Mouse (Mus musculus) T-helper 2 cell (primary cell): ENCODE data around the gene Serpina3f.
"Not testable (repeated sequence)": the region's sequence is repeated elsewhere in the genome, so short reads cannot be mapped to it uniquely, and the experiment has no call there.

Source experiments
- in situ Hi-C: fragments of 300-600 bp; cut with MboI, MseI; formaldehyde crosslinking; loops from one replicate; pipeline ENCODE4 v1.15.1; 2025; ENCODE audit warnings: high pct_unique_total_duplicates

The Serpina3f gene

DNA sequence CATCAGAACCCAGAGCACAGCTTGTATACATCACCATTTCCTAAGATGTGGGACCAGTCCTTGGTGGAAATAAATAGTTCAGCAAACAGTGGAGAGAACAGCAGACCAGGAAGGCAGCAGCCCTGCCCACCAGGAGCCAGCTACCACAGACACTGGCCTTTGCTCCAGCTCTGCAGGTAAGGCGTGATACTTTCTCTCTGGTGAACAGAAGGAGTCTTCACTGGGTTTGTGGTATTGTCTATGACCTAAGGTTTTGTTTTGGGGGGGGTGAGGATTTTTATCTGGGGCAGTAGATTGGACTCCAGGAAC lies at the start of gene Serpina3f:
Gene Serpina3f (plus strand): TSS at position 100 of the 309 bp plus-strand sequence.
- in situ Hi-C loops: no loop called here

DNA sequence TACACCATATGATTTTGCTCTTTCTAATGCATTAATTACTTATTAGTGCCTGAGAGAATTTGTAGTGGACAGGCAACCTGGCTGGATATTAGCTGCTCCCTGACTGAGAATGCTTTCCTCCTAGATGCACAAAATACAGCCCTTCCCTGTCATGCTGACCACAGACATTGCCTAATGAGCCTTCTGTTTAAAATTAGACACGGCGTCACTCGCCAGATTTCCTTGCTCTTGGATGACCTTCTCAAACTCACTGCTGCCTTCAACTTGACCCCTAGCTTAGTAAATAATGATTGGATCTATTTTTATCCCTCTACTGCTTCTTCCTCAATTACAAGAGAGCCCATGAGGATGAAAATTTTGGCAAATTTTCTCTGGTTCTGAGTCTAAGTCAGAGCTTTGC lies 39.6 kb upstream of the Serpina3f start:
- in situ Hi-C loops: no loop called here

DNA sequence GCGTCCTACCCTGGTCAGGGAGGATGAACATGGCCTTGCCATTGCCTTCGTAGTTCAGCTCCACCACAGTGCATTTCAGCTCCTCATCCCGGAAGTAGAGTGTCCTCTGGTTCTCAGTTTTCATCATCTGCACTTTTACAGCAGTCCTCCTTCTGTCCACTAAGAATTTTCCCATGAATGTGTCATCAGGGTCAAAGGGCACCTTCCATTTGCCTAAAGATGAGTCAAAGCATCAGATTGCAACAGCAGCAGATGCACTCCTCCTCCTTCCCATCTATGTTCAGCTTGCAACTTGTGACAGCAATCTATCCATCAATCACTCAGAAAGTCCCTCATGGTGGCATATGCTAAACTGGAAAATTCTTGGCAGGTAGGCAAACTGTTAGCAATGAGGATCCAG lies 38.7 kb upstream of the Serpina3f start:
- in situ Hi-C loops: no loop called here

DNA sequence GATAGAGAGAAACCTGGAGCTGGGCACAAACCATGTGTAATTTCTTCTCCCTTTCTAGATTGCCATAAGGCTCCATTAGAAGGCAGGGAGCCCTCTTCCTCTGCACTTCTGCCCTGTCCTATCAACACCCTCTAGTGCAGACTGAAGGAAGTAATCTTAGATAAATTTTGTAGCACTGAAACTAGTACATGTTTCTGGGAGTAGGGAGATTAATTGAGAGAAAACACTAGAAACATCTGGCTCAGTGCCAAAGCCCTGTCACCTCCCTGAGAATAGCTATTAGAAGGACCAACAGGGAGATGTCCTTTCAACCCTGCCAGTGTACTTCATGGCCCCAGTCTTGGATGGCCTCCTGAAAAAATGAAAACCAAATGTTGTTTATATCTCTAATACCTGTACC lies 35.8 kb upstream of the Serpina3f start:
- in situ Hi-C loops: no loop called here

DNA sequence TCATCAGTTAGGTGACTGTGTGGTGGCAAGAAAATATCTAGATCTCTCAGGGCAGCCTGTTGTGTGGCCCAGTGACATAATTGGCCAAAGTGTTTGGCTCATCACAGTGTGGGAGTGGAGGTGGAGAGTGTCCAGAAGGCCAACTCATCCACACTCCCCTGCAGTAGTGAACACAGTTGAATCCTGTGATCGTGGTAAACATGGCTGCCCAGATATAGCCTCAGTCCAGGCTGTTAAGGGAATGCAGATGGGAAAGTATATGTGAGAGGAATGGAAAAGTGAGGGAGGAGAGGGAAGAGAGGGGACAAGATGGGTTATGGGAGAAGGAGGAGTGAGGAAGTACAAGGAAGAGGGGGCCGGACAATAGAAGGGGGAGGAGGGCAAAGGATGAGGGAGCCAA lies 35.4 kb upstream of the Serpina3f start:
- in situ Hi-C loops: no loop called here

DNA sequence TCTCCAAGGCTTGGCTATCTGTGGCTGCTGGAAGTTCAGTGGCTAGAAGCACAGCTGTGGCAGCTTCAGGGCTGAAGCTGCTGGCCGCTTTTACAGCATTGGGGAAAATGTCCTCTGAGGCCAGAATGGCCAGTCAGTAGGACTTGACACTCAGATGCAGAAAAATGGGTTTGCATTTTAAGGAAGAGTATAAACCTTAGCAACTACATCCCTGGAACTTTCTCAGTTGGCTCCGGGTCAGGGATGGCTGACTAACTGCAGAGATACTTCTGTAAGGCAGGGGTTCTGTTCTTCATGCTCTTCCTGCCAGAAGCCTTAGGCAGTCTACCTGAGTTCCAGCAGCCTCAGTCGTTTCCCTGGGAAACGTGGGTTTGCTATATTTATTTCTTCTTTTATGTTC lies 29.3 kb upstream of the Serpina3f start:
- in situ Hi-C loops: no loop called here

DNA sequence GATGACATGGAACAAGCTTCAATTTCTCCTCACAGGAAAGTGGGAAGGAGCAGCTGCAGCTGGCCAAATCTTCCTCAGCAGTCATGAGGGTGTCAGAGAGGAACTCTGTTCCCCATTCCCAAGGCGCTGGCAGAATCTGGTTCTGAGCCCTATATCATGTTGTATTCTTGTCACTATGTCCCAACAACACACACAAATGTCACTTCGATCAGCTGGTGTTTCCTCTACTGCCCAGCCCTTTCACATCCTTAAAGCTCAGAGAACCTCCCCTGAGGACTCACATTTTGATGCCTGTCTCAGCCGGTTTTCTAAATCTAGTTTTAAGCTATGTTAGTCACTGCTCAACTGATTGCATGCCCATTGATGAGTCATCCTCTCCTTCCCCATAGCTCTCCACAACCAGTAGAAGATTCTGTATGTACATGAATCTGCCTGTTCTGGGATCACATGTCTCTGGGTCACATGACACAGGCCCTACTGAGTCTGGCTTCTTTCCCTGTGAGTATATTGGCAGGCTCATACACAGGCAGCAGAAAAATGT lies 28.2 kb upstream of the Serpina3f start:
- in situ Hi-C loops: no loop called here

DNA sequence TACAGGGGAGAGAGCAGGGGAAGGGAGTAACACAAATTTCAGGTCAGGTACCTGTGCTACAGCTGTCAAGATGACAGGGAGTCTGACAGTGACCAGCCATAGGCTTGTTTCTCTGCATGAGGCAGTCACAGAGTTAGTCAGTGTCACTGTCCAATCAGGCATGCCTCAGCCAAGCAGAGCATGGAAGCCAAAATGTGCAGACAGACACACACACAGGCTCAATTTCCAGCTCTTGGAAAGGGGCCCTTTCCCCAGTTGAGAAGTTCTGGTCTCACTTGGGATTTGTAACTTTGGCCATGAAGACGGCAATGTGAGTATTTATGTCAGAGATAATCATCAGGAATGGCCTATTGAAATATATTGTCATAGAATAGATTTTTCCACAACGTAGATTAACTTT lies 25.1 kb upstream of the Serpina3f start:
- in situ Hi-C loops: no loop called here

DNA sequence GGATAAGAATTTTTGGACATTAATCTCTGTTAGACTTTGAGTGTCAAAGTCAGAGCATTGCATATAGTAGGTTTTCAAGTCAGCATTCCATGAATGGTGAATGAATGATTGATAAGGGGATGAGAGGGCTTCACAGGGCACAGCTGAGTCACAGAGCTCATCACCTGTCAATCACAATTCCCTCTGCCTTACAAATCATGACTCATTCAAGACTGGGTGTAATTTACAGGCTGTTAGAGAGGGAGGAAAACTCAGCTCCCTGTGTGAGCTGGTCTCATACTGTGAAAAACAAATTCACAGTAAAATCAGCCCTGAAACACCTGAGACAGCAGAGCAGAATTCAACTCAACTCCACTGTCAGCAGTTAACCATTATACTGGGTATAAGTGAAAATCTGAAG lies 23.5 kb upstream of the Serpina3f start:
- in situ Hi-C loops: no loop called here

DNA sequence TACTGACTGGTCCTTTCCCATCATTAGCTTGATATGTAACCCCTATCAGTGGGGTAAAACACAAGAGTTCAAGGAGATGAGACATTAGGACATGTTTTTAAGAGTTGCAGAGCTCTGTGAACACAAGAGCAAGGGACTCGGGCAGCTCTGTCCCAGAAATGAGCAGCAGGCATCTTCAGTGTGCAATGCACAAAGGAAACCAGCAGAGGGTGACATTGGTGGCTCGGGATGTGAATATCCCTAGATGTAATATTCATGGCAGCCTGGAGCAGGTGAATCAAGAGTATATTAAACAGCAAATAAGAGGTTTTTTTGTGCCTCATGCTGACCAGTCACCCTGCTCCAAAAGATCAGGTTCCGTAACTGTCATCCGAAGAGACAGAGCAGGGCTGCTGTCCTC lies 5.2 kb upstream of the Serpina3f start:
- in situ Hi-C loops: no loop called here

DNA sequence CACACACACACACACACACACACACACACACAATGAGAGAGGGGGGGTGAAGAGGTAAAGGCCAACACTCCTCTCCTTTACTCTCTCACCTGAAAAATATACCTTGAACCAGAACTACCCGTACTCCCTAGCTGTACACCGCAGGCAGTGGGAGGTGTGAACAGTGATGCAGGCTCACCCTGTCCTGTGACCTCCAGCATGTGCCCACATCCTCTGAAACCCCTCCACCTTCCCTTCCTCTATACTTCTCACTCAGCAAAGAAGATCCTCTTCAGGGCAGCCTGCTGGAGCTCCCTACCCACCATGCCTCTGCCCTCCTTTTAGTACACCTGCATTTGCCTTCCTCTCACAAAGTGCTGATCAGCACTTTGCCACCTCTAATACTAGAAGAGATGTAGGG lies 4.5 kb upstream of the Serpina3f start:
- in situ Hi-C loops: no loop called here

DNA sequence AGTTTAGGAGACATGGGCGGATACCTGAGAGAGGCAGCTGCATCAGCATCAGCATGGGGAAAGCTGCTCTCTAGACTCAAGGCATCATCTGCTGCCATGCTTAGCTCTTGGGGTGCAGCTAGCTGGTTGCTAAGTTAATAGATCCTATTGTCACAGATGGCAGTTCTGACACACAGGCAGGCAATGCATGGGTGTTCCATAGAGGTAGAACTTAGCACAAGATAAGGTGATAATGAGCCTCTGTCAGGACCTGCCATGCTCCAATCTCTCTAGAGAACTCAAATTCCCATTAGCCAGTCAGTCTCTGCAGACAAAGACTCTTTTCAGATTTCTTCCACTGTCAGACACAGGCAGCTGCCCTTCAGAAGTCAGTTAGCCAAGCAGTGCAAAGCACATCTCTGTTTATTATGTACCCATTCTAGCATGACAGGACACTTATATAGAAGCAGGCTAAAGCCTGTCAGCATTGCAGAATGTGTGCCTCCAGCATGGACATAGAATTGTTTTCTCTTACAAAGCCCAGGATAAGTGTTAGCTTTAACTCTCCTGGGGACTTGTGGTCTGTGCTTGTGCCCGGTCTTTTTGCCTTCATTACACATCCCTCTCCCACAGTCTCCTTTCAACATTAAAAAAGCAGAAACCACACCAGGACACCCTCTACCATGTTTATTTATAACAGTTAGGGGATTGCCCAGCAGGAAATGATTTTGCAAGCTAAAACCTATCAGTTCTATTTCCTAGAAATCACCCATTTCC lies 477 bp upstream of the Serpina3f start:
- in situ Hi-C loops: no loop called here

DNA sequence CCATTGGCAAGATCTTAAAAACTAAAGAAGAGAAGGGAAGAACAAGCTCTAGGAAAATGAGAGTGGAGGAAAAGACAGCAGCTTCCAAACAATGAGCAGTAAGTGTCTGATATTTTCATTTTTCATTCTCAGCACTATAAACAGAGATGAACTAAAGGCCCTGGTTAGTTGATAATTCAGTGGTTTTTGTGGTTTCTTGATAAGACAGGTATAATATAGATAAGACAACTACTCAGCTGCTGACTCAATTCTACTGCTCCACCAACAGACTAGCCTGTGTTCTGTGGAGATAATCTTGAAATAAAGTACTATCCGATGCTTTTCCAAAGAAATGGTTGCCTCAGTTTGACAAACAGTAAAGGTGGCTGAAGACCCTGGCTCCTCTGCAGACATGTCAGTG lies 905 bp downstream of the Serpina3f start:
- in situ Hi-C loops: no loop called here

DNA sequence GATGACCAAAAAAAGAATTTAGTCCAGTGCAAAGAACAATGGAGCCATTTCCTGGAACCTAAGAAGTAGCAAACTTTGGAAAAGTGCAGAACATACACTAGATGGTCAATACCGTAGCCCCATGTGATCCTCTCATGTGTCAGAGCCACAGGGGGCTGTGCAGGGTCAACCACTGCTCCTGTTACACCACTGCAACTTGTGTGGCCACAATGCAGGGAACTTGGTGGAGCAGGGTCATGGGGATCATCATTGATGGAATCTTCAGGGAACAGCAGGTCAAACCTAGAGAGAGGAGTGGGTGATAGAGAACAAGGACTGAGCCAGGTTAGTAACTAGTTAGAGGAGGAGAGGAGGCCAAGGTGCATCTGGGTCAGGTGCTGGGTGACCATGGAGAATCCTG lies 7.3 kb downstream of the Serpina3f start:
- in situ Hi-C loops: no loop called here

DNA sequence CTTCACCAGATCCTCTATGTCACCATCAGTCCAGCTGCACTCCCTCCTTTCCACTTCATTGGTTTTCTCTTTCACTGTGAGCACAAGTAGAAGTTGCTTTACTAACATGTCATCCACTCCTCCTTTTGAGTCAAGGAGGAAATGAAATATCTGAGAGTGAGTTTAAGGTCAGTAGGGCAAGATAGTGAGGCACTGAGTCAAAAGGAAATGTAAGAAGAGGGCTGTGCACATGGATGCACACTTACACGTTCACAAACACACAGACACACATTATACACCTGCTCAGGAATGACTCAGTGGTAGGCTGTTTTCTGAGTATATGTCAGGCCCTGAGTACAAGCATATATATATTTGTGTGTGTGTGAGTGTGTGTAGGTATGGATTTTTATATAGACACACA lies 9.3 kb downstream of the Serpina3f start:
- in situ Hi-C loops: no loop called here

DNA sequence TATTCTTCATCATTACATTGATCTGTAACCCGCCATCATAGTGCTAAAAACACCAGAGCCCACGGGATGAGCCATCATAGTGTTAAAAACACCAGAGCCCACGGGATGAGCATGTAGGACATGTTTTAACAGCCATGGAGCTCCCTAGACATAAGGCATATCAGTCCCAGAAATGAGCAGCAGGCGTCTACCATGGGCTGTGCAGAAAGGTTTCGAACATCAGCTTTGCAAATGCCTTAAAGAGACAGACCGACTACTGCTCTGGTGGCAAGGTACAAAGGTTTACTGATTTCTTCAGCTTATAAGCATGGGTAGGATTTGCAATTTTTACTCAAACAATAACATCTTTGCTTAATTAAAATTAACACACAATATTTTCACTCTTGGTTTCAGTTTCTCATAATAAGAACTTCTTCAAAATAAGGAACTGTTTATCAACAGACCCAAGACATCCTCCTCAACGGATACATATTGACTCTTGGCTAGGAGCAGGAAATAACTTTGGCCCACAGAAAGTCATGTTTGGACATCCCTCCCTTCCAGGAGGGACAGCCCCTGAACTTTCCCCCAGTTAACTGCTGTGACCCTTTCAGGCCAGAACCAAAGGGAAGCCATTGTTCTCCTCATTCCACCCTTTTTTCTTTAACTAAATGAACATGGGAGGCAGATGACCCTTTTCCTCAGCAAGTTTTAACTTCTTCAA lies 10.4 kb downstream of the Serpina3f start:
- in situ Hi-C loops: no loop called here

DNA sequence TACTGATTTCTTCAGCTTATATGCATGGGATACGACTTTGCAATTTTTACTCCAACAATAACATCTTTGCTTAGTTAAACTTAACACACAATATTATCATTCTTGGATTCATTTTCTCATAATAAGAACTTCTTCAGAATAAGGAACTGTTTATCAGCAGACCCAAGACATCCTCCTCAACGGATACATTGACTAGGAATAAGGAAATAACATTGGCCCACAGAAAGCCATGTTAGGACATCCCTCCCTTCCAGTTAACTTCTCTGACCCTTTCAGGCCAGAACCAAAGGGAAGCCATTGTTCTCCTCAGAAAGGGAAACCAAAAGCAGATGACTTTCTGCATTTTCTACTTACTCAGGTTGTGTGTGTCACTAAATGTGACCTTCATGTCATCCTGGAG lies 16.4 kb downstream of the Serpina3f start:
- in situ Hi-C loops: no loop called here

DNA sequence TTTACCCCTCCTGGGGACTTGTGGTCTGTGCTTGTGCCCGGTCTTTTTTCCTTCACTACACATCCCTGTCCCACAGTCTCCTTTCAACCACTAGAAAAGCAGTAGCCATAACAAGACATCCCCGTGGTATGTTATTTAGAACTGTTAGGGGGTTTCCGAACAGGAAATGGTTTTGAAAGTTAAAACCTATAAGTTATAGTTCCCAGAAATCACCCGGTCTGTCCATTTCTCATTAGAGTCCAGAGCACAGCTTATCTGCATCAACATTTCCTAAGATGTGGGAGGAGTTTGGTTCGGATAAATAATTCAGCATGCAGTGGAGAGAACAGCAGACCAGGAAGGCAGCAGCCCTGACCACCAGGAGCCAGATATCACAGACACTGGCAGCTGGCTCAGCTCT lies 21.6 kb downstream of the Serpina3f start, which contains the start of gene Serpina3g:
Gene Serpina3g (plus strand): TSS at position 331 of the 400 bp plus-strand sequence.
- in situ Hi-C loops: no loop called here

DNA sequence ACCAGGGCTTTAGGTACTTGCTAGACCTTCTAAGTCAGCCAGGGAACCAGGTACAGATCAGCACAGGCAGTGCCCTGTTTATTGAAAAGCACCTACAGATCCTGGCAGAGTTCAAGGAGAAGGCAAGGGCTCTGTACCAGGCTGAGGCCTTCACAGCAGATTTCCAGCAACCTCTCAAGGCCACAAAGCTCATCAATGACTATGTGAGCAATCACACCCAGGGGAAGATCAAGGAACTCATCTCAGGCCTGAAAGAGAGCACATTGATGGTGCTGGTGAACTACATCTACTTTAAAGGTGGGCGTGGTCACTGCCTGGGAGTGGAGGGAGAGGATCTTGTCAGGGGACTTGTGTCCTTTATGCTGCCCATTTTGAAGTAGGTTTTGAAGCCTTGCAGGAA lies 23.7 kb downstream of the Serpina3f start:
- in situ Hi-C loops: not testable (repeated sequence)

DNA sequence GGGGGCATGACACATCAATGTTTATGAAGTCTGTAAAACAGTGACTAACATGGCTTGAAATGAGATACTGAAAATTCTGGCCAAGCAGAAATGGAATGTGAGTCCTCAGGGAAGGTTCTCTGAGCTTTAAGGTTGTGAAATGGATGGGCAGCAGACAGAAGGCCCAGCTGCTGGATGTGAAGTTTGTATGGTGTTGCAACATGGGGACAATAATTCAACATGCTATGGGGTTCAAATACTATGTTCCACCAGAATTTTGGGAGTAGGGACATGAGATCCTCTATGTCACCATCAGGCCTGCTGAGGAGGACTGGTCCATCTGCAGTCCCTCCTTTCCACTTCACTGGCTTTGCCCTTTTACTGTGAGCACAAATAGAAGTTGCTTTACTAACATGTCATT lies 29.0 kb downstream of the Serpina3f start:
- in situ Hi-C loops: no loop called here

DNA sequence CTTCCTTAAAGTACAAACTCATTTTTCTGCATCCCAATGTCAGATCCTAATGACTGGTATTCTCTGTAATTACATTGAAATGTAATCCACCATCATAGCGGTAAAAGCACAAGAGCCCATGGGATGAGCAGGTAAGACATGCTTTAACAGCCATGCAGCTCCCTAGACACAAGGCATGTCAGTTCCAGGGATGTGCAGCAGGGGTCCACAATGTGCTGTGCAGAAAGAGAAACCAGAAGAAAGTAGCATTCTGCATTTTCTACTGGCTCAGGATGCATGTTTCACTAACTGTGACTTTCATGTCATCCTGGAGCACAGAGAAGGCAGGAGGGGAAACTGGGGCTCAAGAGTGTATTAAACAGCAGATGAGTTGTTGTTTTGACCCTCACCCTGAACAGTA lies 30.7 kb downstream of the Serpina3f start:
- in situ Hi-C loops: no loop called here

DNA sequence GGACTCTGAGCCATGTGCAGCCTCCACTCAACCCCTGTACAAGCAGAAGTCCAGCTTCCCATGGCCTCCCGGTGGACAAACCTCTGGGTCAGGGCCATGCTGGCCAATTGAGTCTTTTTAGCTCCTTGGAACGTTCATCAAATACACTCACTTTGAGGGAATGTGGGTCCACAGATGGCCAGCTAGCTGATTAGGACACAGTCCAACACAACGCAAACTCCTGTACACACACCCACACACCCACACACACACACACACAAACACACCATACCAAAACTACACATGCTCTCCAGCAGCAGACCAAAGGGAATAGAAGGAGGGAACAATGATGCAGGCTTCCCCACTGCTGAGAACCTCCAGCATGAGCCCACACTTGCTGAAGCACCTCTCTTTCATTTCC lies 31.3 kb downstream of the Serpina3f start:
- in situ Hi-C loops: no loop called here

DNA sequence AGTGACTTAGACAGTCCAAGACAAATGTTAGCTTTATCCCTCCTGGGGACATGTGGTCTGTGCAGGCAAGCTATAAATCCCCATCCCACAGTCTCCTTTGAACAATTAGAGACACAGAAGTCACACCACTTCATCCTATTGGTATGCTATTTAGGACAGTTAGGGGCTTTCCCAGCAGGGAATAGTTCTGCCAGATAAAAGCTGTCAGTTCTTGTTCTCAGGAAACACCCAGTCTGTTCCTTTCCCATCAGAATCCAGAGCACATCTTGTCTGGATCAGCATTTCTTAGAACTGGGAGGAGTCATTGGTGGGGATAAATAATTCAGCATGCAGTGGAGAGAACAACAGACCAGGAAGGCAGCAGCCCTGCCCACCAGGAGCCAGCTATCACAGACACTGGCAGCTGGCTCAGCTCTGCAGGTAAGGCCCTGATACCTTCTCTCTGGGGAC lies 33.2 kb downstream of the Serpina3f start:
- in situ Hi-C loops: no loop called here
